Mouse (Mus musculus) heart, adult 2 months (tissue): Measurements from ENCODE around the gene Fads3.

Experiments
- CTCF ChIP-seq: fragments of 200-600 bp; IDR thresholded peaks from 2 replicates; pipeline ENCODE4 v1.8.1; 2022; ENCODE audit warnings: antibody characterized with exemption, mild to moderate bottlenecking, moderate library complexity
- EP300 ChIP-seq: fragments of 200-500 bp; IDR thresholded peaks from 2 replicates; pipeline ENCODE4 v1.6.1; 2011; ENCODE audit warnings: low read depth, low read length, control low read depth; ENCODE audit not compliant: insufficient read depth
- POLR2A ChIP-seq: fragments of 200-500 bp; IDR thresholded peaks from 2 replicates; pipeline ENCODE4 v1.6.1; 2011; ENCODE audit warnings: mild to moderate bottlenecking, low read depth, low read length, control low read depth; ENCODE audit not compliant: insufficient read depth

DNA sequence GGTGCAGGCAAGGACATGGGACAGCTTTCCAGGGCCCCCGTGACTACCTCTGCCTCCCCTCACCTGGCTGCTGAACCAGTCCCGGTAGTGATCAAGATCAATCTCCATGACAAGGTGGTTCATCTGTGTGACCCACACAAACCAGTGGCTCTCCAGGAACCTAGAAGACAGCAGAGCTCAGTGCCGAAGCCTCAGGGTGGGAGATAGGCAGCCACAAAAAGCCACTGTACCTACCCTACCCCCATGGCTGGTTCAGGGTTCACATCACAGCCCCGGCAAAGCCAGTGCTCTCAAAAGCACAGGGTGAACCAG lies 24.8 kb downstream of the Fads3 start:
- TF ChIP-seq CTCF: no peak
- no peak for TF ChIP-seq POLR2A
- TF ChIP-seq EP300: no peak
